Mouse (Mus musculus): ENCODE data around the gene Slc51a.

DNA sequence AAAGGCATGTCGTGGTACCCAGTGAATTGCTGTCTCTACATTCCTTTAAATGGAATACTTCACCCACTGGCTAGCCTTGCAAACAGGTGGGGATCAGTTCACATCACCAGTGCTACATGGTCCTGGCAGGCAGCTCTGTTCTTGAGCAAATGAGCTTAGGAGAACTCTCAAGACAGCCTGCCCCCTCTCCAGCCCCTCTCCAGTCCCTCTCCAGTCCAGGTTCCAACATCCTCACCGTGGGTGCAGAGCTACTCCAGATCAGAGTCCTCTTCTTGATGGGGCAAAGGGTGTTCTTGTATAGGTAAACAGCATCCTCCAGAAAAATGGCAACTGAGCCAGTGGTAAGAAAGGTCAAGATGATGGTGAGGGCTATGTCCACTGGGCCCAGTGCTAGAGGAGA, 8.3 kb downstream of the Slc51a start:
- TF ChIP-seq POLR2A (IDR thresholded peaks at IDR 0.05; ENCODE audit: borderline replicate concordance, extremely low read depth, insufficient read depth, insufficient read length, poor library complexity, severe bottlenecking) (no peak), CTCF (IDR thresholded peaks at IDR 0.05; ENCODE audit: borderline replicate concordance, extremely low read depth, insufficient read depth, insufficient read length) (no peak)
